Mouse (Mus musculus) frontal cortex, adult (tissue): ENCODE data around the gene Tbc1d10a.

Experiments
- ATAC-seq: cut with Nextera tagmentation; 2 replicates; pipeline ENCODE4 v1.9.2; 2017; ENCODE audit warnings: mild to moderate bottlenecking, moderate library complexity, mixed read lengths; ENCODE audit not compliant: low TSS enrichment

The Tbc1d10a gene

GRCm38 (mm10) chr11:4186486-4187317 lies at the start of gene Tbc1d10a:
Gene Tbc1d10a, plus strand, starts transcription at chr11:4186789.
- peak; percentile 92 for ATAC-seq

DNA sequence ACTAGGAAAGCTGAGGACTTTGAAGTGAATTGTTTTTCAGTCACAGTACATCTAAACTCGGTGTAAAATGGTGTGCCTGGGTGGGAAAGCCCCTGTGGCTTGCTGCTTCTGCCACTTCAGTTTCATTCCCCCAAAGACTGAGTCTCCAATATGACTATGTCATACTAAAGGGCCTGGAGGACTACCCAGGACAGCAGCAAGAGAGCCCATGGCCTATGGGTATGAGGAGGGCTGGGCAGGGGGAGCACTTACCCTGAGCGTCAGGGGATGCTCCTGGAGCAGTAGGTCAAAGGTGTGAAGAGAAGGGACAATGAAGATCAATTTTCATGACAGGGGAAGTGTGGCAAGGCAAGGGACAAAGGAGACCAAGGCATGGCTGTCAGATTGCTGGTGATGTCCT lies 47.6 kb upstream of the Tbc1d10a start:
- ATAC-seq, result no peak

DNA sequence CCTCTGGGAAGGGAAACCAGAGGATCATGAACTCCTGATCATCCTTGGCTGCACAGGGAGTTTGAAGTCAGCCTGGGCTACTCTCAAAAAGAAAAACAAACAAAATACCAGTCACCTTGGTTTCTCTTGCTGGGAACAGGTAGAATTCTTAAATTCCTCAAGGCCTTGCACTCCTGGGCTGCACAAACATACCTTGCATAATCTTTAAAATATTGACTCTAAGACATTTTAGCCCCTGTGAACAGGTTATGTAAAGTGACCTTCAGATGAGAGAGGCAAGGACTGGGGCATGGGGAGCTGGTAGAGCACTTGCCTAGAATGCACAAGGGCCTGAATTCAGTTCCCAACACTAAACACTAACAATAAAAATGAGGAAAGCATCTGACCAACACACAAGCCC lies 45.1 kb upstream of the Tbc1d10a start:
- no peak for ATAC-seq

DNA sequence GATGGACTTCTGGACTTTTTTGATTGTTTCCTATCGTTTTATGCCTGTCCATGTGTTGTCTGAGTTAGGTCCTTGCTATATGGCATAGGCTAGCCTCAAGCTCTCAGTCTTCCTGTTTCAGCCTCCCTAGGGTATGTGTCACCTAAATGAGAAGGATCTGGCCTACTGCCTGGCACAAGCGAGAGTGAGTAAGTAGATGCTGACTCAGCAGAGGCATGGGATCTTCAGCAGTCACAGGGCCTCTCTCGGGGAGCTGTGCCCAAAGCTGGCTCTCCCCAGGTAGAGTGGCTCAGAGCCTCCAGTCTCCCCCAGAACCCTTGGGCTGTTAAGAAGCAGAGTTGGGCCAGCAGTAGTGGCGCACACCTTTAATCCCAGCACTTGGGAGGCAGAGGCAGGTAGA lies 44.2 kb upstream of the Tbc1d10a start:
- no peak for ATAC-seq

DNA sequence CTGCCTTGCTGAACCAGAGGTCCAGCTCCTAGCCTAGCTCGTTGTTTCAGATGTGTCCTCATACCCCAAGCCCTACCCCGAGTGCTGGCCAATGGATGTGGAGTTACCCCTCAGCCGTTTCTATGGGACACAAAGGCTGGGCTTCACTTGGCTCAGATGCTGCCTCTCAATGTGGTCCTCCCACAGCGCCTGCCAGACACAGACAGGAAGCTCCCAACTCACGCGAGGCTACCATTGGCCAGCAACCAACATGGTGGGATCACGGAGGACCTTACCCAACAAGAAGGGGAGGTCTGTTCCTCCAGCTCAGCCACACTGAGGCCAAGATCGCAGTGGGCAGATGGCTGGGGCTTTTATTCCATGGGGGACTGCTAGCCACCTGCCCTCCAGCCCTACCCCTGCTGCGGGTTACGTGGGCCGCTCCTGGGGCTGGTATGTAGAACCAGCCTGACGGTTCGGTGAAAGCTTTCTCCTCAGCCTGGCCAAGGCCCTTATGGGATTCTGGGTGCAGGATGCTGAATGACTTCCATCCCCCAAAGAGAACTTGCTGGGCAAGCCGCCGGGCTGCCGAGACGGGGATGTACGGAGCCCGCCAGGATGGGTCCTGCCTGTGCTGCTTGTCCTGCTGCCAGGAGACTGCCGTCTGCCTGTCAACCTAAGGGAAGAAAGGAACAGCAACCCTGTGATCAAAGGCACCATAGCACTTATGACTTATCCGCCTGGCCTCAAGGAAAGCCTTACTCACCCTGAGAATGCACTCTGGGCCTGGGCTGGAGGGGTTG lies 43.1 kb upstream of the Tbc1d10a start:
- ATAC-seq, result no peak

DNA sequence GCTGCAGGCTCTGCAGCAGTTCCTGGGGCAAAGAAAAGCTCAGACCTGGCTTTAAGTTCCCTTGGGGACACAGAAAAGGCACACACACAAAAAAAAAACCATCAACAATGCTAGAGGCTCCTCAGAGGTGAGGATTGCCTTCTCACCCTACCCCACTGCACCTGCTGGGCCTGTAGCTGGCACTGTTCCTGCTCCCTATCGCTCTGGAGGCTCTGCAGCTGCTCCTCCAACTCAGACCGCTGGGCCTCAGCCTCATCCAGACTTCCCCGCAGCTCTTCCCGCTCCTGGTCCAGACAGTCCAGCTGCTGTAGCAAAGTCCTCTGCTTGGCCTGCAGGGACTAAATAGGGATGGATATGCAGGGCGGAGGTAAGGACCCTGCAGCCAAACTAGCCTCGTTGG lies 40.2 kb upstream of the Tbc1d10a start:
- no peak for ATAC-seq

- ATAC-seq, result no peak
Observed at GRCm38 (mm10) chr11:4147098-4147497, 39.5 kb upstream of the Tbc1d10a start.

GRCm38 (mm10) chr11:4148120-4148519 lies 38.5 kb upstream of the Tbc1d10a start:
- no peak for ATAC-seq

- no peak for ATAC-seq
Observed at GRCm38 (mm10) chr11:4148536-4149156, 37.9 kb upstream of the Tbc1d10a start.

- ATAC-seq, result no peak
Observed at GRCm38 (mm10) chr11:4149886-4150285, 36.7 kb upstream of the Tbc1d10a start.

GRCm38 (mm10) chr11:4153694-4154093 lies 32.9 kb upstream of the Tbc1d10a start:
- ATAC-seq, result no peak

GRCm38 (mm10) chr11:4155641-4156040 lies 30.9 kb upstream of the Tbc1d10a start:
- ATAC-seq, result no peak

GRCm38 (mm10) chr11:4158676-4159075 lies 27.9 kb upstream of the Tbc1d10a start:
- ATAC-seq, result no peak

- ATAC-seq, result peak; percentile 94
Observed at GRCm38 (mm10) chr11:4159808-4160708, 26.5 kb upstream of the Tbc1d10a start, which contains the start of the genes Ccdc157 and Sf3a1. Gene Ccdc157, minus strand, starts transcription at chr11:4160293. Gene Sf3a1, plus strand, starts transcription at chr11:4160350.

DNA sequence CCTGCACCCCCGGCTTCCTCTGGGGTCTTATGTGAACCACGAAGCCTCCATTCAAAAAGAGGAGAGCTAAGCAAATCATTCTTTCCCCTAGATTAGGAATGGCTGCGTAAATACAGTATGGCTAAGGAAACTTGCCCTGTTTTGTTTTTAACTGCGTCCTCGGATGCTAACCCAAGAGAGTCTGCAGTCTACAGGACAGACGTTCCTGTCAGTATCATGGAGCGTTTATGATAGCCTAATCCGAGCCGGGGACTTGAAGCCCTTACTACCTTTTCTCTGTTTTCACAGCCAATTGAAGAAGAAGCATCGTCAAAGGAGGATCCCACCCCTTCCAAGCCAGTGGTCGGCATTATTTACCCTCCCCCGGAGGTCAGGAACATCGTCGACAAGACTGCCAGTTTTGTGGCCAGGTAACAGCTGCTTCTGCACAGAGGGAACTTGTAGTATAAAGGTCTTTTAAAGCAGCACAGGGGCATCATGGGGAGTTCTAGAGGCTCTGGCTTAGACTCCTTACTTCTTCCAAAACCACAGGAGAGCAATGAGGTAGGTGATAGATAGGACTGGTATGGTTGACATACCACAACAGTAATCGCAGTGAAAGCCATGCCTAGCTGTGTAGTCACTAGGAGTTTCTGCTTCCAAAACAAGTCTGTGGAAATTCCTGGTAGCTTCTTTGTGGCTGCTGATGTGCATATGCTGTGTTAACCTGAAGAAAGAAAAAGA lies 25.7 kb upstream of the Tbc1d10a start:
- no peak for ATAC-seq

DNA sequence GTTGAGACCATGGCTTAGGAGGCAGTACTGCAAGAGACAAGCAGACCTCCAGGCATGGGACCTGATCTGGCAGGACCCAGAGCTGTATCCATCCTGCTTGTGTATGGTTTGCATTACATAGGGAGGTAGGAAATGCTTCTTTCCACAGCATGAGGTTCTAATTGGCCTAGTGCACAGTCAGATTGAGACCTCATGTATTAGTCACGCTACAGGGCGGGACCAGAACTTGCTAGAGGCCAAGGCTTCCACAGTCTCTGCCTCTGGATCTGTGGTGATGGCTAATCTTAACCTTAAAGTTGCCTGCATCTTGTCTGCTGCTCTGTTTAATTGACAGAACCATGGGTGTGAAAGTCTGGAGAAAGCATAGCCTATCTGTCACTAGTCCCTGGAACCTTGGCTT lies 21.9 kb upstream of the Tbc1d10a start:
- no peak for ATAC-seq

- ATAC-seq, result no peak
Observed at GRCm38 (mm10) chr11:4166467-4167090, 20.0 kb upstream of the Tbc1d10a start.

- ATAC-seq, result peak; percentile 47
Observed at GRCm38 (mm10) chr11:4174586-4174985, 12.0 kb upstream of the Tbc1d10a start.

DNA sequence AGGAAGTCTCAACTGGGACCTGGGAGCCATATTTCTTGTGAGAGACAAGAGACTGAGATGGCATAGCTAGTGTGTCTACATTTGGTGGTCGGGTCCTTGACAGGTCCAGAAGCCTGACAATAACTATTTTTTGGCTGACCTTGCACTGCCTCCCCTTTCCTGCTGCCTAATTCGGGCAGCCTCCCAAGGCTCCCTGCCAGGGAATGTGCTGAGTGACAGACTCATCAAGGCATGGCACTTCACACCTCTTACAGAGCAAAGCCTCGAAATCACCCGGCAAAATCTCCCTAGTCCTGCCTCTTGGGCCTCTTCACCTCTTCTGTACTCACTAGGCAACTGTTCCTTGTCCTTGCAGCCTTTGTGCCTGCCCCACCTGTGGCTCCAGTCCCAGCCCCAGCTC lies 8.9 kb upstream of the Tbc1d10a start:
- ATAC-seq, result no peak

- no peak for ATAC-seq
Observed at GRCm38 (mm10) chr11:4182061-4182460, 4.5 kb upstream of the Tbc1d10a start.
